Comparison of ENCODE assay signal across 28 mouse cellular contexts in the genomic region with DNA sequence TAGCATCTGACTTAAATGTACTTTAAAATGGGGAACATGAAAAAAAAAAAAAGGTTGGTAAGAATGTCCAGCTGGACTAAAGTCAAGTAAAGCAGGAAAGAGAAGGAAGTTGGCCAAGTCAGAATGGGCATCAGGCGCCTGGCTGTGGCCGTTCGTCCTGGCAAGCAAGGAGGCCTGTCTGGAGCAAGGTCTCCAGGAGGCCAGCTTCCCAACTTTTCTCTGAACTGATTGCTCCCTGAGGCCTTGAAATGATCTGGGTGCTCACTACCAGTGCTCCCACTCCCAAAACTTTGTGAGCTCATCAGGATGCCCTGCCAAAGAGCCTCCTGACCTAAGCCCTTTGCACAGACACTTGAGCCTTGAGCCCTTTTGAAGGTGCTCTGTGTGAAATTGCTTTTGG.
DNase-seq lines count a peak whose midpoint lies in the region; ATAC-seq lines count a peak whose summit lies in the region.
"Had no signal": no experiment of that assay in that cellular context is flagged by ENCODE, and none has a peak within 500 bp of the region (broad histone marks: within the 10 kb centered on the region; RNA-seq: fewer than 3 reads in every experiment).

No protein-coding gene starts in this region.

- H3K27me3 ChIP-seq in intestine, embryonic 16.5 days (replicated peaks; ENCODE audit: control insufficient read depth, insufficient read depth, low read length), result no peaks in the 10 kb centered on the region
- H3K27me3 ChIP-seq: embryonic facial prominence, embryonic 15.5 days; liver, embryonic 15.5 days; lung, embryonic 15.5 days; megakaryocyte, embryonic 14.5 days; midbrain, embryonic 13.5 days had no signal

- H3K9me3 ChIP-seq in intestine, embryonic 16.5 days (ENCODE audit: control insufficient read depth, low read length), result peaks cover 9% of the 10 kb centered on the region; the same call in 1 of the 2 replicates
- H3K9me3 ChIP-seq: lung, embryonic 15.5 days had no signal

- H3K4me2 ChIP-seq in intestine, embryonic 16.5 days (ENCODE audit: low read depth, low read length), result no peak overlapping the region
- H3K4me2 ChIP-seq: embryonic facial prominence, embryonic 15.5 days; hindbrain, embryonic 14.5 days; liver, embryonic 15.5 days; lung, embryonic 15.5 days; midbrain, embryonic 13.5 days had no signal

- ATAC-seq in intestine, embryonic 16.5 days, result no peak
- ATAC-seq: forebrain, postnatal 0 days; midbrain, embryonic 13.5 days had no signal

- WGBS in intestine, embryonic 16.5 days, result 90% methylated on average over 3 of the region's 3 CpGs

- no peak overlapping the region for H3K27ac ChIP-seq in intestine, embryonic 16.5 days (ENCODE audit: low read length)
- H3K27ac ChIP-seq: embryonic facial prominence, embryonic 15.5 days; forebrain, embryonic 10.5 days; heart, adult 2 months; hindbrain, embryonic 14.5 days; limb, embryonic 10.5 days; liver, embryonic 15.5 days; lung, embryonic 15.5 days; midbrain, embryonic 13.5 days; stomach, postnatal 0 days had no signal

- H3K9ac ChIP-seq in intestine, embryonic 16.5 days (ENCODE audit: low read depth, low read length), result no peak overlapping the region
- H3K9ac ChIP-seq: embryonic facial prominence, embryonic 15.5 days; forebrain, postnatal 0 days; hindbrain, embryonic 14.5 days; liver, embryonic 15.5 days; lung, embryonic 15.5 days; midbrain, embryonic 13.5 days had no signal

- H3K4me1 ChIP-seq in intestine, embryonic 16.5 days (ENCODE audit: control insufficient read depth, insufficient read depth, low read length), result no peaks in the 10 kb centered on the region
- H3K4me1 ChIP-seq: embryonic facial prominence, embryonic 15.5 days; forebrain, embryonic 10.5 days; limb, embryonic 10.5 days; liver, embryonic 15.5 days; lung, embryonic 15.5 days; megakaryocyte, embryonic 14.5 days; midbrain, embryonic 13.5 days had no signal

- no peak overlapping the region for H3K4me3 ChIP-seq in intestine, embryonic 16.5 days (ENCODE audit: low read length)
- H3K4me3 ChIP-seq: embryonic facial prominence, embryonic 15.5 days; forebrain, embryonic 10.5 days; heart, adult 2 months; limb, embryonic 10.5 days; liver, embryonic 15.5 days; lung, embryonic 15.5 days; megakaryocyte, embryonic 14.5 days; midbrain, embryonic 13.5 days had no signal

- H3K36me3 ChIP-seq in intestine, embryonic 16.5 days (ENCODE audit: control insufficient read depth, insufficient read depth, low read length), result no peaks in the 10 kb centered on the region
- H3K36me3 ChIP-seq: embryonic facial prominence, embryonic 15.5 days; forebrain, embryonic 10.5 days; G1E; limb, embryonic 10.5 days; liver, embryonic 15.5 days; lung, embryonic 15.5 days; midbrain, embryonic 13.5 days had no signal

- peak; percentile 15 for DNase-seq in adrenal gland, adult 8-10 months
- no peak for DNase-seq in adrenal gland, adult 18-20 months (ENCODE audit: low spot score in 2 of 2)
- DNase-seq in ovary, postnatal 36 days (ENCODE audit: low spot score), result peak; percentile 11
- no peak for DNase-seq in ovary, postnatal 10 days (ENCODE audit: low spot score)
- DNase-seq in fibroblast of lung, adult 2 months (ENCODE audit: low read depth), result peak; percentile 52
- no peak for DNase-seq in embryo, embryonic 10 days (ENCODE audit: low spot score)
- no peak for DNase-seq in spleen, adult 18-20 months
- DNase-seq: cerebellum, adult 8-10 months; forebrain, postnatal 0 days; heart, adult 2 months; heart, postnatal 4 days; kidney, adult 8-10 months; kidney, postnatal 10 days; liver; lung, postnatal 36 days; right cerebral cortex, postnatal 4 days; thymus, adult 2 months had no signal

Comparison
In these comparisons a context has a peak if more than half of its experiments do, and no peak if none do; other contexts are left out.
1. DNase-seq: peak in adrenal gland, adult 8-10 months (single experiment), ovary, postnatal 36 days (single experiment) and fibroblast of lung, adult 2 months (single experiment); none in adrenal gland, adult 18-20 months (0 of 2), ovary, postnatal 10 days (single experiment), embryo, embryonic 10 days (single experiment) and spleen, adult 18-20 months (0 of 2).